8 mouse cellular contexts compared by ENCODE assay signal in the genomic region with DNA sequence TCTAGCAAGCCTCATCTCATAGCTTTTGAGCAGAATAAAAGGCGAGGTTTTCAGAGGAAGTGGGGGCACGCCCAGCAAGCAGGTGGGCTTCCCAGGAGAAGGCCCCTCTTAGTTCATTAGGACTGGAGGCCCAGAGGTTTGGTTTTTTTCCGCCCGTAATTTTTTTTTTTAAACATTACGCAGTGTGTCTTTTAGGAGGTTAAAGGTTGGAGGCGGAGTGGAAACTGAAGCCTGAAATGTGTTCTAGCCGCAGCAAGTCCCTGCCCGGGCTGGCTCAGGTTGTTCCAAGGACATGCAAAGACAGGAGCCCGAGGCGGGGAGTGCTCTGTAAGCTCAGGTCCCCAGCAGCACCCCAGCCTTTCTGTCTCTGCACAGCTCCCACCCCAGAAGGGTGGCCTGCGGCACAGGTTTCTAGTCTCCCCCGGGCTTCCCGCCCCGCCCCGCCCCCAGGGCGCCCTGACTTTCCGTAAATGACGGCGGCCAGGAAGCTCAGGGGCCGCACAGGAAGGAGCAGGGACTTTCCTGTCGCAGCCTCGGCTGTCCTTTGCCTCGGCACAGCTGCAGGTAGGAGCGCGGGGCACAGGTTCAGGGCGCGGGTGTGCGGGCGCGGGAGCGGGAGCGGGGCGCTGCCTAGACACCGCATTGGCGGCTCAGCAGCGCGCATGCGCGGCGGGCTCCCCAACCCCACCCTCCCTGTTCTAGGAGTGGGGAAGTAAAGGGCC. TPM values are rescaled to one million over a fixed set of nuclear protein-coding genes. Genes with fewer than 3 reads are reported as not detected.
DNase-seq lines count a peak whose midpoint lies in the region; ATAC-seq and TF ChIP-seq lines count a peak whose summit lies in the region.

Jak3 (plus strand) TSS at position 277 of the 722 bp plus-strand sequence.

- peak; percentile 75 for TF ChIP-seq POLR2A in embryonic fibroblast, embryonic 13.5 days (IDR thresholded peaks at IDR 0.05; ENCODE audit: low read depth, low read length)

- peak; percentile 55 for ATAC-seq in megakaryocyte progenitor cell, adult 5-6 weeks (replicated peaks; ENCODE audit: poor library complexity)

- H3K4me1 ChIP-seq in embryonic fibroblast, embryonic 13.5 days (ENCODE audit: control insufficient read depth, insufficient read depth, low read length) = peaks cover 5% of the 10 kb centered on the region

- TF ChIP-seq CTCF in embryonic fibroblast, embryonic 13.5 days (IDR thresholded peaks at IDR 0.05; ENCODE audit: borderline replicate concordance, insufficient read depth, low read length) = no peak

- H3K27ac ChIP-seq in embryonic fibroblast, embryonic 13.5 days (ENCODE audit: insufficient read depth, low read length) = no peak within 1 kb of the TSS

- peaks cover 6% of the 10 kb centered on the region; the same call in 1 of the 2 replicates for H3K36me3 ChIP-seq in splenic B cell, adult 2 months (ENCODE audit: control insufficient read depth, insufficient read depth, low read length, poor library complexity, severe bottlenecking)

- H3K27me3 ChIP-seq in splenic B cell, adult 2 months (ENCODE audit: control insufficient read depth, insufficient read depth, low read length, poor library complexity, severe bottlenecking) = no peaks in the 10 kb centered on the region

- H3K4me3 ChIP-seq in embryonic fibroblast, embryonic 13.5 days (ENCODE audit: insufficient read depth, low read length) = peak within 1 kb of the TSS; percentile 59

- intact Hi-C loops in heart, postnatal 36 days (cut with DNase I) = loop anchor here (2.0 kb wide), 1 partner anchor 25 kb away; the partner anchor contains the start of gene B3gnt3
- intact Hi-C loops in left cerebral cortex, postnatal 25 days (cut with DNase I) = no loop called here

- DNase-seq in layer of hippocampus, postnatal 25 days (ENCODE audit: extremely low spot score in 1 of 2, low spot score in 1 of 2) = peak; percentile 40 to 56
- no peak for DNase-seq in layer of hippocampus, adult 8-10 months (ENCODE audit: low spot score in 2 of 2)
- DNase-seq in adrenal gland, postnatal 4 days (ENCODE audit: low spot score in 2 of 2) = peak in 1 of 2 experiments; percentile 54
- peak; percentile 70 to 82 for DNase-seq in heart, postnatal 36 days
- peak; percentile 50 to 67 for DNase-seq in left cerebral cortex, postnatal 25 days (ENCODE audit: low spot score in 2 of 2)
- peak; percentile 86 for DNase-seq in splenic B cell, adult 2 months (ENCODE audit: low read depth, low spot score)

RNA-seq across cellular contexts. Expression of gene Jak3, which starts in this region (rescaled TPM):
- 1 to 10 TPM; 4.9 to 5.6 TPM for total RNA-seq in layer of hippocampus, postnatal 25 days (2021)
- 10 to 100 TPM in 1 of 4 experiments, 1 to 10 TPM in 3; 4.6 to 10.5 (median 7.9) TPM for total RNA-seq in layer of hippocampus, adult 8-10 months (2022)
- 10 to 100 TPM; 17.7 to 19.3 TPM for total RNA-seq in adrenal gland, postnatal 4 days (2021)
- 5.0 and 6.1 TPM in 2 replicates for polyA plus RNA-seq in embryonic fibroblast, embryonic 13.5 days (2011; ENCODE audit: insufficient read length, low read depth, missing spikeins)
- total RNA-seq in heart, postnatal 36 days (2021) = 1 to 10 TPM; 8.2 to 8.6 TPM
- total RNA-seq in left cerebral cortex, postnatal 25 days (2021) = 1 to 10 TPM; 3.9 to 4.8 TPM
- 9.3 and 11.8 TPM in 2 replicates for total RNA-seq in megakaryocyte progenitor cell, adult 5-6 weeks (2015)
- 7.7 and 9.9 TPM in 2 replicates for total RNA-seq in megakaryocyte progenitor cell, adult 5-6 weeks (2017)

Comparison
In these comparisons a context has a peak if more than half of its experiments do, and no peak if none do; other contexts are left out.
1. DNase-seq: peak in layer of hippocampus, postnatal 25 days (2 of 2), heart, postnatal 36 days (2 of 2), left cerebral cortex, postnatal 25 days (2 of 2) and splenic B cell, adult 2 months (single experiment); none in layer of hippocampus, adult 8-10 months (0 of 2).